Mouse (Mus musculus) G1E (cell line): ENCODE results near the gene Slc22a21. TPM values are rescaled to one million over a fixed set of nuclear protein-coding genes. Genes with fewer than 3 reads are reported as not detected.

Experiments used
- ATAC-seq: 2 replicates; pipeline ENCODE4 v1.8.0; 2016; ENCODE audit warnings: mild to moderate bottlenecking; ENCODE audit not compliant: insufficient number of reproducible peaks, poor library complexity, low FRiP score, severe bottlenecking; ENCODE audit errors: extremely low read depth
- DNase-seq: peaks from one replicate; pipeline ENCODE4 v3.0.0; 2012; ENCODE audit warnings: low spot score
- H3K27me3 ChIP-seq: 2 replicates; pipeline ENCODE4 v1.6.1; 2012; ENCODE audit warnings: mild to moderate bottlenecking, low read length, inconsistent platforms; ENCODE audit not compliant: insufficient read depth
- H3K36me3 ChIP-seq: replicated peaks from 2 replicates; pipeline ENCODE3; 2012; ENCODE audit warnings: mild to moderate bottlenecking, inconsistent platforms
- H3K4me1 ChIP-seq: 2 replicates; pipeline ENCODE4 v1.6.1; 2012; ENCODE audit warnings: low read depth, low read length, inconsistent platforms, mixed read lengths; ENCODE audit not compliant: insufficient read depth
- H3K4me3 ChIP-seq: 2 replicates; pipeline ENCODE4 v1.5.1; 2012; ENCODE audit warnings: low read depth, mild to moderate bottlenecking, inconsistent platforms, low read length, moderate library complexity, mixed read lengths
- H3K9me3 ChIP-seq: replicated peaks from 2 replicates; pipeline ENCODE4 v1.6.1; 2012; ENCODE audit warnings: inconsistent platforms
- CTCF ChIP-seq: IDR thresholded peaks from 2 replicates; pipeline ENCODE4 v1.5.1; 2012; ENCODE audit warnings: low read depth, low read length, inconsistent platforms, mixed read lengths
- GATA1 ChIP-seq: IDR thresholded peaks from 2 replicates; pipeline ENCODE4 v1.6.1; 2012; ENCODE audit warnings: borderline replicate concordance, low read length, inconsistent platforms, mixed read lengths
- GATA2 ChIP-seq: IDR thresholded peaks from 2 replicates; pipeline ENCODE4 v1.6.1; 2012; ENCODE audit warnings: low read depth, low read length, inconsistent platforms, borderline replicate concordance
- POLR2AphosphoS5 ChIP-seq: IDR thresholded peaks from 2 replicates; pipeline ENCODE4 v1.6.1; 2012; ENCODE audit warnings: low read depth, low read length, inconsistent platforms; ENCODE audit not compliant: insufficient replicate concordance
- TAL1 ChIP-seq: conservative IDR thresholded peaks from 2 replicates; pipeline ENCODE4 v1.6.1; 2012; ENCODE audit warnings: low read depth, low read length, inconsistent platforms, mixed read lengths
- polyA plus RNA-seq: library from polyadenylated mRNA; stranded (reverse); fragments of >175 nt; gene quantifications from 2 replicates; pipeline ENCODE4 v1.2.3, GENCODE M21; 2012
- total RNA-seq, 2 experiments: library from RNA; stranded (forward) in 1 of 2; stranded (reverse) in 1 of 2; fragments of 200-1000 nt in 1 of 2; fragments of >200 nt in 1 of 2; fragmentation: Nextera tagmentation in 1 of 2; gene quantifications; 2 replicates each; pipeline ENCODE4 v1.2.3; 2014 to 2017

The Slc22a21 gene
- total and polyA plus RNA-seq, 3 experiments: not detected

DNA sequence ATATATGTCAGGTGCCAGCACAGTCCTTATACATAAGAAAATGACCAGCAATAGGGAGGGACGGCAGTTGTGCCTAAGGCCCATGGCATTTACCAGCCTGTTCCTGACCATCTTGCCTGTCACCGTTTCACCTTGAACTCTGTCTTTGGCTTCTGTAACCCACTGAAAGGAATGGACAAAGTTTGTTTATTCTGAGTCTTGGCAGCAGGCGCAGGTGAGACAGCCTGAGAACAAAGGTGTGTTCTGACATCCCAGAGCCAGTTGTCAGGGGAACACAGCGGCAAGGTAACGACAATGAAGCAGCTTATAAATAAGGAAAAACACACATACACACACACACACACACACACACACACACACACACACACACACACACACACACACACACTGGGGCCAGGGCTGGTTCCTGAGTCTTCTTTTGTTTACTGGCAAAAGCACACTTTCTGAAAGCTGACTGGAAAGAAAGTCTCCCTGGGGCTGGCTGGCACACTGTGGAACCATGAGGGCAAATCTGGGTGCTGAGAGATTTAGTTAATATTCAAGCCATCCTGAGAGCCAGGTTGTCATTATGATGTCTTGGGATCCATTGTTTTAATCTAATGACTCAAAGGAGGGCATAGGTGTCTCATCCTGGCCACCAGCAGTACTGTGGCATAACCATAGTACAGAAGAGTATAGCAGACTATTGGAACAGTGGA lies 41.4 kb upstream of the Slc22a21 start:
- no peak overlapping the region for H3K4me3 ChIP-seq
- H3K36me3 ChIP-seq: no peaks in the 10 kb centered on the region
- H3K9me3 ChIP-seq: no peaks in the 10 kb centered on the region
- H3K27me3 ChIP-seq: no peaks in the 10 kb centered on the region
- DNase-seq (no peak), ATAC-seq (no peak)
- no peak for TF ChIP-seq TAL1
- no peak for TF ChIP-seq POLR2AphosphoS5
- no peak for TF ChIP-seq GATA2
- TF ChIP-seq CTCF: no peak
- TF ChIP-seq GATA1: no peak
- peaks cover 38% of the 10 kb centered on the region for H3K4me1 ChIP-seq

DNA sequence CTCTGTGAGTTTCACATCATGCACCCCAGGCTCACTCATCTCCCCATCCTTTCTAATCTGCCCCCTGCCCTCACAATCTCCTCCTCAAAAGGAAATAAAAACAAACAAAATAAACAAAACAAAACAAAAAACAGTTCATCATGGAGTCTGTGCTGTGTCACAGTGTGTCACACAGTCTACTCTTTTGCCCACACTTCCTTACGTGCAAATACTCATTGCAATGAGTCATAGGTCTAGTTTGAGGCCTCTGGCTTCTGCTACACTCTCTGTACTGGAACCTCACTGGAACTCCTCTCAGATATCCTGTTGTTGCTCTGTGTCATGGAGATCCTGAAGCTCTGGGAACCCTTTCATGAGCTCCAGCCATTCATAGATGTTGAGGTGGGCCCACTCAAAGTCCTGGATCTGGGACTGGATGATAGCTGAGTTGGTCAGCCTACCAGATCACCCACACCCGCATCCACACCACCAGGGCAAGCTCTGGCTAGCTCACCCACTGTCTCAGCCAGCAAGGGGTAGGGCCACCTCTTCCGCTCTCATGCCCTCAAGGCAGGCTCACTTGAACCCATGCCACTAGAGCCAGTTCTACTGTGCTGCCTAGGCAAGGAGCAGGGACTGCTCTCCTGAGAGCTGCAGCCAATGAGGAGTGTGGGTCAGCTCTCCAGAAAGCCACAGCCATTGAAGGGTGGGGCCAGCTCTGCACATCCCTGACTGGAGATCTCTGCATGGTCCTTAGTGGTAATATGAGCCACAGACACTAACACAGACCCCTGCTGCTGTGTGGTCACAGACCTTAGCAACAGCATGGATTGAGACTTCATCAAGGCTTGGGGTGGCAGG lies 39.0 kb upstream of the Slc22a21 start:
- TF ChIP-seq CTCF (no peak), GATA1 (no peak), GATA2 (no peak), POLR2AphosphoS5 (no peak), TAL1 (no peak)
- no peaks in the 10 kb centered on the region for H3K27me3 ChIP-seq
- ATAC-seq: no peak
- H3K9me3 ChIP-seq: no peaks in the 10 kb centered on the region
- H3K4me1 ChIP-seq: peaks cover 15% of the 10 kb centered on the region
- no peak for DNase-seq
- H3K36me3 ChIP-seq: no peaks in the 10 kb centered on the region
- H3K4me3 ChIP-seq: no peak overlapping the region

DNA sequence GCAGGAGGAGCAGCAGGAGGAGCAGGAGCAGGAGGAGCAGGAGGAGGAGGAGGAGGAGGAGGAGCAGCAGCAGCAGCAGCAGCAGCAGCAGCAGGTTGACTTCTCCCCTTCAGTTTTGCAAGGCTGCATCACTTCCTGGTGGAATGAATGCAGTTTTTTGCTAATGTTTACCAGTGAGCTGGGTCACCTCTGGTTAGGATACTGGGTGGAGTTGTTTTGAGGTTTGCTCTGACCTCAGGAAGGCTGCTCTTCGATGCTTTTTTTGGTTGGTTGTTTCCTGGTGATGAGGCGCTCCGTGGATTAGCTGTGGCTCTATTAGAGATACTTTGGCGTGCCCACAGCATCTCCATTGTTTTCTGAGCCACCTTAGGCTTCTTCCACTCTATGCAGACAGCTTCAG lies 37.5 kb upstream of the Slc22a21 start:
- H3K4me3 ChIP-seq: no peak overlapping the region
- no peaks in the 10 kb centered on the region for H3K9me3 ChIP-seq
- H3K4me1 ChIP-seq: peaks cover 6% of the 10 kb centered on the region; the same call in 1 of the 2 replicates
- no peaks in the 10 kb centered on the region for H3K27me3 ChIP-seq
- no peak for DNase-seq
- TF ChIP-seq GATA1 (no peak), GATA2 (no peak), CTCF (no peak), TAL1 (no peak), POLR2AphosphoS5 (no peak)
- no peaks in the 10 kb centered on the region for H3K36me3 ChIP-seq
- no peak for ATAC-seq

DNA sequence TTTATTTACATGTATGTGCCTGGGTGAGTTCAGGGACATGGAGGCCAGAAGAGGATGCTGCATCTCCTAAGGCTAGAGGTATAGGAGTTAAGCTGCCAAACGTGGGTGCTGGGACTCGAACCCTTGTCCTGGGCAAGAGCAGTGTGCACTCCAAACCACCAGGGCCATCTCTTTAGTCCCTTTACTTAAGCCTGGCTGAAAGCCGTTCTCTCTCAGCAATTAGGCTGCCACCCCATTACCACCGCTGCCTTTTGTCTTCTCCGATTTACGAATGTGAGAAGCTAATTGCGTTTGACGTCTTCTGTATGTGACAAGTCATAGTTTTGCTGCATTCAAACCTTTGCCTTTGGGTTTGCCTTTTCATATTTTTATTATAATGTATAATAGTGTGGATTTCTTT lies 35.9 kb upstream of the Slc22a21 start:
- Histone ChIP-seq H3K36me3 (no peaks in the 10 kb centered on the region), H3K27me3 (no peaks in the 10 kb centered on the region), H3K4me1 (peaks cover 6% of the 10 kb centered on the region; the same call in 1 of the 2 replicates), H3K4me3 (no peak overlapping the region), H3K9me3 (no peaks in the 10 kb centered on the region)
- no peak for DNase-seq
- no peak for TF ChIP-seq GATA1
- TF ChIP-seq CTCF: no peak
- no peak for TF ChIP-seq POLR2AphosphoS5
- no peak for TF ChIP-seq GATA2
- TF ChIP-seq TAL1: no peak
- no peak for ATAC-seq

DNA sequence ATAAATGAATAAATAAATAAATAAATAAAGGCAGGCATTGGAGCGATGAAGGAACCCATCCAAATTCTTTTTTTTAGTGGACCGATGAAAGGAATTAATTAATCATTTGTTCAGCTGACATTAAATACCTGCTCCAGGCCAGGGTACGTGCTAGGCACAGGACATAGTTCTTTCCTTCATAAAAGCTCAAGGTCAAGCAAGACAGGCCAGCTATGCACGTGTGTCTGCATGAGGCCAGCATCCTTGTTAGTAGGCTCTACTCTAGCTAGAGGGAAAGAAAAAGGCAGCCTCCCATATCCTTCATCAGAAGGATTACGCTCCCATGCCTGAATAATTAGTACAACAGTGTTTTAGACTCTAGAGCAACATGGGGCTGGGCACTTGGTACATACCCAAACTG lies 32.8 kb upstream of the Slc22a21 start:
- ATAC-seq (no peak), DNase-seq (no peak)
- no peaks in the 10 kb centered on the region for H3K4me1 ChIP-seq
- H3K36me3 ChIP-seq: no peaks in the 10 kb centered on the region
- H3K27me3 ChIP-seq: no peaks in the 10 kb centered on the region
- no peak overlapping the region for H3K4me3 ChIP-seq
- H3K9me3 ChIP-seq: no peaks in the 10 kb centered on the region
- TF ChIP-seq POLR2AphosphoS5 (no peak), CTCF (no peak), GATA2 (no peak), GATA1 (no peak), TAL1 (no peak)

DNA sequence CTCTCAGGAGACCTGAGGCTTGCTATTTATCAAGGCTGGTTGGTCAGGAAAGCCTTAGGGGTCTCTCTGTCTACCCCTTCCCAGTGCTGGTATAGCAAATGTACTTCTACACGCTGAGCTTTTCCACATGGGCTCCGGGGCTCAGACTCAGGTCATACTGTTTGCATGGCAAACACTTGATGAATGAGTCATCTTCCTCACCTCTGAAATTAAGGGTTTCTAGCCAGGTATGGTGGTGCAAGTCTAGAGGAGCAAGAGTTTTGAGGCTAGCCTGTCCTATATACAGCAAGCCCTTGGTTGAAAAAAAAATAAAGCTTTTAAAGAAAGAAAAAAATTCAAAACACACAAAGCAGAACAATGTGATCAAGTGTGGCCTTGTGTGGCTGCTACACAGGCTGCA lies 31.1 kb upstream of the Slc22a21 start:
- Histone ChIP-seq H3K9me3 (no peaks in the 10 kb centered on the region), H3K36me3 (no peaks in the 10 kb centered on the region), H3K4me3 (no peak overlapping the region), H3K27me3 (no peaks in the 10 kb centered on the region), H3K4me1 (peaks cover 13% of the 10 kb centered on the region)
- DNase-seq: no peak
- ATAC-seq: no peak
- TF ChIP-seq POLR2AphosphoS5: no peak
